Mouse (Mus musculus): ENCODE measurements around the gene Usp29.

DNA sequence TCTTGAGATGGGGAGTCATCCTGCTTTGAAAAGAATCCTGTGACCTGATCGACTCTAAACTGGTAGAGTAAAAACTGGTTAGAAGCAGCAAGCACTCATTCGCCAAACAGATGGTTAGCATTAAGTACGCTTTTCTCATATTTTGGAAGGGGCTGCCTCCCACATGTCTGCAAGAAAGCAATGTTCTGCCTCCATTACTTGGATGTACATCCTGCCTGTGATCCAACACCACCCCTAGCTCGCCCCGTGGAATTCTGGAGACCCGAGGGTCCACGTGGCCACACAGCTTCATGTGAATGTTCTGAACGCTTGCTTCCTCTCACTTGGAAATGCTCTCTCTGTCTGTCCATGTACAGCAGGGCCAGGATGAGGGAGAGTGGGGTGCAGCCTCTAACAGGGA lies 173.1 kb downstream of the Usp29 start:
- no peak for TF ChIP-seq TAL1 (IDR thresholded peaks at IDR 0.05; ENCODE audit: low read length)
- TF ChIP-seq GATA1 (IDR thresholded peaks at IDR 0.05; ENCODE audit: low read length): no peak

Measured in erythroblast, embryonic 14.5 days (primary cell).